Mouse (Mus musculus): ENCODE data around the gene Tnfsf14. TPM values are rescaled to one million over a fixed set of nuclear protein-coding genes. Genes with fewer than 3 reads are reported as not detected.

Gene Tnfsf14
- not detected for polyA plus RNA-seq (2012; fragmentation: generic; extraction: Trizol)

DNA sequence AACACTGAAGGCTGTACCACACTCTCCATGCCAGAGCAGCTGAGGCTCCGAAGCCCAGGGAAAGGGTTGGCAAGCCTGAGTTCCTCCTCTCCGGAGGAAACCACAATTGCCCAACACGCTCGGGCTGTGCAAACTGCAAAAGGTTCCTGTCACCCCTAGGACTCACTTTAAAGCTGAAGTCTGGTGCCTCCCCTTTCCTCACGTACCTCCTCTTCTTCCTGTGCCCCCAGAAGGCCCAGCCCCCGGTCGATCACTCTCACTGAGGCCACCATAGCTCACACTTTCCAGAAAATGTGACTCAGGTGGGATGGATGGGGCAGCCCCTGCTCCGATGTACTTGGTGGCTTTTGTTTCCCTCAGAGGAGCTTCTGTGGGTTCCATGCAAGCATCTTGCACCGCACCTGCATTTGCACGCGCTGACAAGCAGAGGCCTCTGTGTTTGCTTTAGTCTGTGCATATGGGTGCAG is at the start of gene Tnfsf14:
Tnfsf14 (minus strand) TSS at position 137 of the 467 bp plus-strand sequence.
- Histone ChIP-seq H3K4me3 (no peak within 1 kb of the TSS), H3K27me3 (ENCODE audit: control insufficient read depth, insufficient read depth, insufficient read length) (peaks cover 20% of the 10 kb centered on the region), H3K4me2 (ENCODE audit: low read depth) (no peak within 1 kb of the TSS), H3ac (ENCODE audit: control insufficient read depth, insufficient read length) (no peak within 1 kb of the TSS), H3K36me3 (ENCODE audit: control insufficient read depth, insufficient read depth) (no peaks in the 10 kb centered on the region), H3K79me2 (ENCODE audit: control insufficient read depth, insufficient read depth) (no peaks in the 10 kb centered on the region)
- TF ChIP-seq MYOG (IDR thresholded peaks at IDR 0.05; ENCODE audit: control insufficient read depth in 1 of 3, insufficient read depth in 1 of 3, insufficient read length in 2 of 3, low read depth in 2 of 3) (no peak), E2F4 (IDR thresholded peaks at IDR 0.05; ENCODE audit: insufficient read depth) (no peak), MAX (IDR thresholded peaks at IDR 0.05; ENCODE audit: low read depth) (no peak), TCF12 (IDR thresholded peaks at IDR 0.05; ENCODE audit: insufficient read depth, poor library complexity, severe bottlenecking) (no peak), CEBPB (IDR thresholded peaks at IDR 0.05; ENCODE audit: insufficient read depth, poor library complexity, severe bottlenecking) (no peak), POLR2AphosphoS2 (IDR thresholded peaks at IDR 0.05; ENCODE audit: insufficient read length, low read depth) (no peak), MYOD1 (IDR thresholded peaks at IDR 0.05; ENCODE audit: control insufficient read depth in 1 of 3, insufficient read length in 2 of 3, low read depth in 2 of 3) (no peak), USF1 (IDR thresholded peaks at IDR 0.05; ENCODE audit: low read depth) (no peak), POLR2A (IDR thresholded peaks at IDR 0.05; ENCODE audit: insufficient read length, low read depth) (no peak)

DNA sequence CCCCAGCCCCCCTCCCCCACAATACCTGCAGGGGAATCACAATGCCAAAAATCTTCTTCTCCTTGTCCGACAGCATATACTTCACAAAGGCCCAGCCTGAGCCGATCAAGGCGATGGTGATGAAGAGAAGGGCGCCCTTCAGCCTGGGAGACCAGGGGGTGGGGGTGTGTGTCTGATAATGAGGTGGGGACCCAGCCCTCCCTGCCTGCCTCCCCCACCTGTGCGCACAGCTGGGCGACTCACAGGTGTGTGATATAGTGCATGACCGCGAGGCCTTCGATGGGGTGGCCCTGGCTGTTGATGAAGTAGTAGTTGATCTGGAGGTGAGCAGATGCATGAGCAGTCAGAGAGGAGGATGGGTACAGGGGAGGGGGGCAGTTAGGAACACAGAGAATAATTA is 43.2 kb upstream of the Tnfsf14 start:
- no peak overlapping the region for H3ac ChIP-seq (ENCODE audit: control insufficient read depth, insufficient read length)
- H3K36me3 ChIP-seq (ENCODE audit: control insufficient read depth, insufficient read depth), result peaks cover 5% of the 10 kb centered on the region
- TF ChIP-seq MYOG (IDR thresholded peaks at IDR 0.05; ENCODE audit: control insufficient read depth in 1 of 3, insufficient read depth in 1 of 3, insufficient read length in 2 of 3, low read depth in 2 of 3), result no peak
- no peak for TF ChIP-seq REST (IDR thresholded peaks at IDR 0.05; ENCODE audit: insufficient read depth, insufficient read length)
- TF ChIP-seq MAX (IDR thresholded peaks at IDR 0.05; ENCODE audit: low read depth), result no peak
- no peak for TF ChIP-seq E2F4 (IDR thresholded peaks at IDR 0.05; ENCODE audit: insufficient read depth)
- no peak for TF ChIP-seq CEBPB (IDR thresholded peaks at IDR 0.05; ENCODE audit: insufficient read depth, poor library complexity, severe bottlenecking)
- no peak for TF ChIP-seq MYOD1 (IDR thresholded peaks at IDR 0.05; ENCODE audit: control insufficient read depth in 1 of 3, insufficient read length in 2 of 3, low read depth in 2 of 3)
- no peak for TF ChIP-seq TCF12 (IDR thresholded peaks at IDR 0.05; ENCODE audit: insufficient read depth, poor library complexity, severe bottlenecking)
- no peak for TF ChIP-seq TCF3 (IDR thresholded peaks at IDR 0.05; ENCODE audit: insufficient read length, low read depth)
- H3K79me2 ChIP-seq (ENCODE audit: control insufficient read depth, insufficient read depth), result no peaks in the 10 kb centered on the region
- no peaks in the 10 kb centered on the region for H3K27me3 ChIP-seq (ENCODE audit: control insufficient read depth, insufficient read depth, insufficient read length)
- H3K4me2 ChIP-seq (ENCODE audit: low read depth), result no peak overlapping the region
- H3K4me3 ChIP-seq, result no peak overlapping the region

DNA sequence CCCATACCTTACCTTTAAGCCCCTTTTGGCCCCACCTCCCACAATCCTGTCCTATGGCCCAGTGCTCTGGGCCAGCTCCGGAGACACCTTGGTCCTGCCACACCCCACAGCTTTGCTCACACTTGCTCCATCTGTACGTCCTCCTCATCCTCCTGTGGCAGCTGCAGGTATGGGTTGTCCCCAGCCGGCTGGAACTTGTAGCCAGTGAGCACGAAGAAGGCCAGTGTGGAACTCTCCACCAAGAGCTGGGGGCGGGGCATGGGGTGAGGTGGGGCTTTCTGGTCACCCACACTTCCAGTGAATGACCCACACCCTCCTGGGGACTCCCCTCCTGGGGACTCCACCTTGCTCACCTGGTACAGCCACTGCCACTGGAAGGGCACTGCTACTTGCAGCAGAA is 41.8 kb upstream of the Tnfsf14 start:
- peaks cover 5% of the 10 kb centered on the region for H3K36me3 ChIP-seq (ENCODE audit: control insufficient read depth, insufficient read depth)
- no peaks in the 10 kb centered on the region for H3K79me2 ChIP-seq (ENCODE audit: control insufficient read depth, insufficient read depth)
- no peak overlapping the region for H3K4me2 ChIP-seq (ENCODE audit: low read depth)
- H3K4me3 ChIP-seq, result no peak overlapping the region
- TF ChIP-seq USF1 (IDR thresholded peaks at IDR 0.05; ENCODE audit: low read depth) (no peak), TCF3 (IDR thresholded peaks at IDR 0.05; ENCODE audit: insufficient read length, low read depth) (no peak), MAX (IDR thresholded peaks at IDR 0.05; ENCODE audit: low read depth) (no peak), POLR2AphosphoS2 (IDR thresholded peaks at IDR 0.05; ENCODE audit: insufficient read length, low read depth) (no peak), REST (IDR thresholded peaks at IDR 0.05; ENCODE audit: insufficient read depth, insufficient read length) (no peak), MYOG (IDR thresholded peaks at IDR 0.05; ENCODE audit: control insufficient read depth in 1 of 3, insufficient read depth in 1 of 3, insufficient read length in 2 of 3, low read depth in 2 of 3) (no peak), CEBPB (IDR thresholded peaks at IDR 0.05; ENCODE audit: insufficient read depth, poor library complexity, severe bottlenecking) (no peak), SRF (IDR thresholded peaks at IDR 0.05; ENCODE audit: control insufficient read depth, insufficient read length, low read depth) (no peak), TCF12 (IDR thresholded peaks at IDR 0.05; ENCODE audit: insufficient read depth, poor library complexity, severe bottlenecking) (no peak), POLR2A (IDR thresholded peaks at IDR 0.05; ENCODE audit: insufficient read length, low read depth) (no peak)
- no peaks in the 10 kb centered on the region for H3K27me3 ChIP-seq (ENCODE audit: control insufficient read depth, insufficient read depth, insufficient read length)
- H3ac ChIP-seq (ENCODE audit: control insufficient read depth, insufficient read length), result no peak overlapping the region

DNA sequence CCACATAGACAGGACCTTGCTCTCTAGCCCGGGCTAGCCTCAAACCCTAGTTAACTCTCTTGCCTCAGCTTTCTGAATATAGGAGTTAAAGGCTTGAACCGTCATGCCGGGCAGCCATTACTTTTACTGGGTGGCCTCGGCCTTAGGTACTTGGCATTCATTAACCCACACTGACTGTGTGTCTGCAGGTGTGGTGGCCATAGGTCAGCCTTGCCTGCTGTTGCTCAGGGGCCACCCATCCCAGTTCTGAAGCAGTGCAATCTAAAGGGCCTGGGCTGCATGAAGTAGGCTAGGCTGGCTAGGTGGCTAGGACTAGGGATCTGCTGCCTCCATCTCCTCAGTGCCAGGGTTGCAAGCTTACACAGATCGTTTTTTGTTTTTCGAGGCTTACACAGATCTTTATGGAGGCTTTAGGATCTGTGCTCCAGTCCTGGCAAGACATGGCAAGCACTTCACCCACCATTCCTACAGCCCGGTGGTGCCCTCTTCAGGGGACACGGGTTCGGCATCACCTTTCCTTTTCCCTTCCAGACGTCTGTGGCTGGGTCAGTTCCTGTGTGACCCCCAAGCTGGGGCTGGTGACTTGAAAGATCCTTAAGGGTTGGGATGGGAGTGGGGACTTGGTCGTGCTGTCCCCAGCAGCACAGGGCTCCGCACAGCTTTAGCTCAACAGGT is 40.4 kb upstream of the Tnfsf14 start:
- peaks cover 5% of the 10 kb centered on the region for H3K36me3 ChIP-seq (ENCODE audit: control insufficient read depth, insufficient read depth)

More for the DNA sequence above, 40.4 kb upstream of the Tnfsf14 start:
- H3ac ChIP-seq (ENCODE audit: control insufficient read depth, insufficient read length), result no peak overlapping the region
- H3K79me2 ChIP-seq (ENCODE audit: control insufficient read depth, insufficient read depth), result no peaks in the 10 kb centered on the region
- H3K4me3 ChIP-seq, result no peak overlapping the region
- H3K27me3 ChIP-seq (ENCODE audit: control insufficient read depth, insufficient read depth, insufficient read length), result peaks cover 4% of the 10 kb centered on the region
- no peak overlapping the region for H3K4me2 ChIP-seq (ENCODE audit: low read depth)
- TF ChIP-seq MYOD1 (IDR thresholded peaks at IDR 0.05; ENCODE audit: control insufficient read depth in 1 of 3, insufficient read length in 2 of 3, low read depth in 2 of 3) (no peak), POLR2A (IDR thresholded peaks at IDR 0.05; ENCODE audit: insufficient read length, low read depth) (no peak), POLR2AphosphoS2 (IDR thresholded peaks at IDR 0.05; ENCODE audit: insufficient read length, low read depth) (no peak), CEBPB (IDR thresholded peaks at IDR 0.05; ENCODE audit: insufficient read depth, poor library complexity, severe bottlenecking) (no peak), USF1 (IDR thresholded peaks at IDR 0.05; ENCODE audit: low read depth) (no peak), TCF12 (IDR thresholded peaks at IDR 0.05; ENCODE audit: insufficient read depth, poor library complexity, severe bottlenecking) (no peak), MYOG (IDR thresholded peaks at IDR 0.05; ENCODE audit: control insufficient read depth in 1 of 3, insufficient read depth in 1 of 3, insufficient read length in 2 of 3, low read depth in 2 of 3) (no peak), E2F4 (IDR thresholded peaks at IDR 0.05; ENCODE audit: insufficient read depth) (no peak), SRF (IDR thresholded peaks at IDR 0.05; ENCODE audit: control insufficient read depth, insufficient read length, low read depth) (no peak), REST (IDR thresholded peaks at IDR 0.05; ENCODE audit: insufficient read depth, insufficient read length) (no peak), TCF3 (IDR thresholded peaks at IDR 0.05; ENCODE audit: insufficient read length, low read depth) (no peak), MAX (IDR thresholded peaks at IDR 0.05; ENCODE audit: low read depth) (no peak)
